Mouse (Mus musculus): Measurements from ENCODE around the gene Spesp1. TPM values are rescaled to one million over a fixed set of nuclear protein-coding genes. Genes with fewer than 3 reads are reported as not detected.

Spesp1 gene
- polyA plus RNA-seq, 1 experiment from 2014 or later: not detected

DNA sequence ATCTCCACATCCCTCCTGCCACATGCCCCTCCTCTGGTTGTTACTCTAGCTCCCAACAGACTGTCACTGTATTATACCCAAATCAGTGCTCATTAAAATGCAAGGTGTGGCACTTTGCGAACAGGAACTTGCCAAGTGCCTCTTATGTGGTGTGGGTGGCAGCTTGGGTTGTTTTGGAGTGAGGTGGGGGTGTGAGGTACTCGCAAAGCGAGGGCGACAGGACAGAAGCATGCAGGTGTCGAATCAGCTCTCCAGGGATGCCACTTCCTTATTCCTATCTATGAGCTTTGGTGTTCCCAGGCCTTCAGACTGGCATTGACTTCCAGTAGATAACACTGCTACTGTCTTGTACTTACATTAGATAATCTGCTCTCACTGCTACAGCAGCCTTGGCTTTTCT, 21.0 kb downstream of the Spesp1 start:
- Histone ChIP-seq H3K9me3 (ENCODE audit: control insufficient read depth, low read length) (peaks cover 7% of the 10 kb centered on the region; the same call in 1 of the 2 replicates), H3K9ac (ENCODE audit: low read length) (no peak overlapping the region), H3K4me1 (ENCODE audit: control insufficient read depth in 2 of 2, insufficient read depth in 2 of 2, low read length in 2 of 2) (no peaks in the 10 kb centered on the region; a peak in 1 of 4 replicates), H3K36me3 (ENCODE audit: control insufficient read depth, insufficient read depth, low read length) (no peaks in the 10 kb centered on the region), H3K4me3 (ENCODE audit: control insufficient read depth in 1 of 2, insufficient read depth in 1 of 2, low read depth in 1 of 2, low read length in 2 of 2) (no peak overlapping the region), H3K27me3 (ENCODE audit: control insufficient read depth, insufficient read depth, low read length) (no peaks in the 10 kb centered on the region), H3K4me2 (ENCODE audit: low read length) (no peak overlapping the region), H3K27ac (replicated peaks in 1 of 2; ENCODE audit: control insufficient read depth in 1 of 2, insufficient read depth in 1 of 2, low read depth in 2 of 2, low read length in 2 of 2) (no peak overlapping the region)
- no peak for ATAC-seq (ENCODE audit: insufficient number of reproducible peaks, insufficient read depth, low FRiP score, low read depth)
- WGBS: 79% methylated on average over 5 of the region's 5 CpGs

DNA sequence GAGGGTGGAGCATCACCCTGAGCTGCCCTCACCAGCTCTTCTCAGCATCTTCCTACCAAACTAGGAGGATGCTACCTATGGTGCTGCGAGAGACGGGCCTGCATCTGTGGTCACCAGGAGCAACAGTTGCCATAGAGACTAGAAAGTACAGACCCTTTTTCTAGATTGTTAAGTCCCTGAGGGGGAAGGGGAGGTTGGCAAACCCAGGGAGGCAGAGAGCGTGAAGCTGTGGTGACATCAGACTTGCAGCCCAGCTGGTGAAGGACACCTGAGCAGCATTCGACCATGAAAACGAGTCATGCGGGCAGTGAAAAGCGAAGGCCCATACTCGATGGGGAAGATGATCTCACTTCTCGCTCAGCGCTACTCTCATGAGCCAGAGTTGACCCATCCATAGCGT, 24.0 kb downstream of the Spesp1 start:
- H3K27me3 ChIP-seq (ENCODE audit: control insufficient read depth, insufficient read depth, low read length): no peaks in the 10 kb centered on the region
- peaks cover 7% of the 10 kb centered on the region; the same call in 1 of the 2 replicates for H3K9me3 ChIP-seq (ENCODE audit: control insufficient read depth, low read length)
- H3K4me3 ChIP-seq (ENCODE audit: control insufficient read depth in 1 of 2, insufficient read depth in 1 of 2, low read depth in 1 of 2, low read length in 2 of 2): no peak overlapping the region
- no peaks in the 10 kb centered on the region; a peak in 1 of 4 replicates for H3K4me1 ChIP-seq (ENCODE audit: control insufficient read depth in 2 of 2, insufficient read depth in 2 of 2, low read length in 2 of 2)
- no peak overlapping the region for H3K27ac ChIP-seq (replicated peaks in 1 of 2; ENCODE audit: control insufficient read depth in 1 of 2, insufficient read depth in 1 of 2, low read depth in 2 of 2, low read length in 2 of 2)
- WGBS: 91% methylated on average over 11 of the region's 11 CpGs
- ATAC-seq (ENCODE audit: insufficient number of reproducible peaks, insufficient read depth, low FRiP score, low read depth): no peak
- no peak overlapping the region for H3K9ac ChIP-seq (ENCODE audit: low read length)
- H3K36me3 ChIP-seq (ENCODE audit: control insufficient read depth, insufficient read depth, low read length): no peaks in the 10 kb centered on the region
- no peak overlapping the region for H3K4me2 ChIP-seq (ENCODE audit: low read length)

DNA sequence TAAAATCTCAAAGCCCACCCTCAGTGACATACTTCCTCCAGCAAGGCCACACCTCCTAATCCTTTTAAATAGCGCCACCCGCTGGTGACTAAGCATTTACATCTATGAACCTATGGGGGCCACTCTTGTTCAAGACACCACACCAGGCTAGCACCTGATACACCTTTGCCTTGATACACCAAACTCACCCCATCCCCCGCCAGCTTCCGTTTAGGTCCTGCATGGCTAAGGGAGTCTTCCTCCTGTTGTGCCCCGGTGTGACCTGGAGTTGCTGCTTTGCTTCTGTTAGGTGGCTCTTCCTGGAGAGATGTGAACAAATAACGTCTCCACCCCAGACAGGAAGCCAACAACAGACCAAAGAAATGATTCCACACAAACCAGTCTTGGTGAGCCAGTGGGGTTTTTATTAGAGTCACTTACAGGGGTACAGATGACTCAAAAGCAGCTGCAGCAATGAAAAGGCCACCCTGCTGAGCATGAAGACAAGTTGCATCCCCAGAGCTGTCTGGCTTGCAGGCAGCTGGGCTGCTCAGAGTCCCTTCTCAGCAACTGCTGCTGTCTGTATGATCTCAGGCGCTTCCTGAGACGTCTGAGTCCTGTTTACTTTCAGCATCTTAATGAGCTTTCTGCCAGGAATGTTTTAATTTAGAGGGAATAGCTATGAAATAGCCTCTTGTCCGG, 26.0 kb downstream of the Spesp1 start:
- 62% methylated on average over 9 of the region's 9 CpGs for WGBS
- H3K36me3 ChIP-seq (ENCODE audit: control insufficient read depth, insufficient read depth, low read length): no peaks in the 10 kb centered on the region
- no peak overlapping the region for H3K9ac ChIP-seq (ENCODE audit: low read length)
- H3K9me3 ChIP-seq (ENCODE audit: control insufficient read depth, low read length): peaks cover 7% of the 10 kb centered on the region; the same call in 1 of the 2 replicates
- no peaks in the 10 kb centered on the region; the same call in 1 of the 2 replicates for H3K27me3 ChIP-seq (ENCODE audit: control insufficient read depth, insufficient read depth, low read length)
- ATAC-seq (ENCODE audit: insufficient number of reproducible peaks, insufficient read depth, low FRiP score, low read depth): no peak
- H3K27ac ChIP-seq (replicated peaks in 1 of 2; ENCODE audit: control insufficient read depth in 1 of 2, insufficient read depth in 1 of 2, low read depth in 2 of 2, low read length in 2 of 2): no peak overlapping the region
- H3K4me1 ChIP-seq (ENCODE audit: control insufficient read depth in 2 of 2, insufficient read depth in 2 of 2, low read length in 2 of 2): no peaks in the 10 kb centered on the region; a peak in 1 of 4 replicates
- H3K4me2 ChIP-seq (ENCODE audit: low read length): no peak overlapping the region
- no peak overlapping the region for H3K4me3 ChIP-seq (ENCODE audit: control insufficient read depth in 1 of 2, insufficient read depth in 1 of 2, low read depth in 1 of 2, low read length in 2 of 2)

DNA sequence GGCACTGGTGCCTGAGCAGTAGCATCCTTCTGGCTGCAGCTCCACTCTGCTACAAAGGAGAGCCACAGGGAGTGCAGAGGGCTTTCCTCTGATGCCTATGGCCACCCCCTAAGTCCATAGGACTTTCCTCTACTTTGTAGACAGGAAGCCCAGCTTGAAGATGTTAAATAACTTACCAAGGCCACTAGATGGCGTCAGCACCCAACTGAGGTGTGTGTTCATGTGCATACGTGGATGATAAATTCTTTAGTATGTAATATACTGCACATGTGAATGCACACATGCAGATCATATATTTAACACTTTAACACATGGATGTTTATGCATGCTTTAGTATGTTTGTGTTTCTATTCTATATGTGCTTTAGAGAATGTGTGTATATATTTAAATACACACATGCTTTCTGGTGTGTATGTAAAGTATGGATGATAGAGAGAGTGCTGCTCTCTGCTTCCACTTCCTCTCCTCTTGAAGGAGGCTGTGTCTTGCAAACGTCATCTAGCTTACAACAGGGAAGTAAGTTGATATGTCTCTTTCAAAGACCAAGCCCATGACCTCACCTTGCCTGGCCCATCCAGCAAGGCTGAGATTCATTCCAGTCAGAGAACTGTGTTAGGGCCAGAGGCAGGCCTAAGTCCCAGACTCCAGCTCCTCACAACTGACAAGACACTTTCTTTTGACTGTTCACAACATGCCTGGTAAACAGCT, 28.1 kb downstream of the Spesp1 start:
- Histone ChIP-seq H3K4me3 (ENCODE audit: control insufficient read depth in 1 of 2, insufficient read depth in 1 of 2, low read depth in 1 of 2, low read length in 2 of 2) (no peak overlapping the region), H3K4me1 (ENCODE audit: control insufficient read depth in 2 of 2, insufficient read depth in 2 of 2, low read length in 2 of 2) (peaks cover 0 to 3% of the 10 kb centered on the region in 2 experiments; a peak in 2 of 4 replicates), H3K9ac (ENCODE audit: low read length) (no peak overlapping the region), H3K36me3 (ENCODE audit: control insufficient read depth, insufficient read depth, low read length) (no peaks in the 10 kb centered on the region), H3K27ac (replicated peaks in 1 of 2; ENCODE audit: control insufficient read depth in 1 of 2, insufficient read depth in 1 of 2, low read depth in 2 of 2, low read length in 2 of 2) (no peak overlapping the region), H3K9me3 (ENCODE audit: control insufficient read depth, low read length) (no peaks in the 10 kb centered on the region), H3K4me2 (ENCODE audit: low read length) (no peak overlapping the region), H3K27me3 (ENCODE audit: control insufficient read depth, insufficient read depth, low read length) (no peaks in the 10 kb centered on the region; the same call in 1 of the 2 replicates)
- 7% methylated on average over 3 of the region's 3 CpGs for WGBS
- no peak for ATAC-seq (ENCODE audit: insufficient number of reproducible peaks, insufficient read depth, low FRiP score, low read depth)

DNA sequence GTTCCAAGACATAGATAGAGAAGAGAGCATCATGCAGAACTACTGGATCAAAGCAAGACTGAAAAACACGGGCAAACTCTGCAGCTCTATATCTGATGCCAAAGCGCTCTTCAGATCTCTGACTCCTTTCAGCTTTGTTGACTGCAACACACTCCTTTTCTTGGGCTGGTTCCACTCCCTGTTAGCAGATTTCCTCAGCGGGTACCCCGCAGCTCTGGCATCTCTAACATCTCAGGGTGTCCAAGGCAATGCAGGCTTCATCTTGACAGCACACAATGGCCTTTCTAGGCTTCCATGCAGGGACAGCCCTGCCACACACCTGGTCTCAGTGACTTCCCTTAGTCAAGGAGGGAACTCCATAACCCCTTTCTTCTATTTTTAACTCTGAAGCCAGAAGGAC, 31.7 kb downstream of the Spesp1 start:
- H3K9me3 ChIP-seq (ENCODE audit: control insufficient read depth, low read length): no peaks in the 10 kb centered on the region
- 83% methylated on average over 4 of the region's 4 CpGs for WGBS
- no peak overlapping the region for H3K4me2 ChIP-seq (ENCODE audit: low read length)
- H3K36me3 ChIP-seq (ENCODE audit: control insufficient read depth, insufficient read depth, low read length): no peaks in the 10 kb centered on the region
- H3K4me1 ChIP-seq (ENCODE audit: control insufficient read depth in 2 of 2, insufficient read depth in 2 of 2, low read length in 2 of 2): peaks cover 0 to 3% of the 10 kb centered on the region in 2 experiments; a peak in 1 of 4 replicates
- H3K4me3 ChIP-seq (ENCODE audit: control insufficient read depth in 1 of 2, insufficient read depth in 1 of 2, low read depth in 1 of 2, low read length in 2 of 2): no peak overlapping the region
- H3K9ac ChIP-seq (ENCODE audit: low read length): no peak overlapping the region
- peaks cover 3% of the 10 kb centered on the region; the same call in 1 of the 2 replicates for H3K27me3 ChIP-seq (ENCODE audit: control insufficient read depth, insufficient read depth, low read length)
- no peak for ATAC-seq (ENCODE audit: insufficient number of reproducible peaks, insufficient read depth, low FRiP score, low read depth)
- no peak overlapping the region for H3K27ac ChIP-seq (replicated peaks in 1 of 2; ENCODE audit: control insufficient read depth in 1 of 2, insufficient read depth in 1 of 2, low read depth in 2 of 2, low read length in 2 of 2)

DNA sequence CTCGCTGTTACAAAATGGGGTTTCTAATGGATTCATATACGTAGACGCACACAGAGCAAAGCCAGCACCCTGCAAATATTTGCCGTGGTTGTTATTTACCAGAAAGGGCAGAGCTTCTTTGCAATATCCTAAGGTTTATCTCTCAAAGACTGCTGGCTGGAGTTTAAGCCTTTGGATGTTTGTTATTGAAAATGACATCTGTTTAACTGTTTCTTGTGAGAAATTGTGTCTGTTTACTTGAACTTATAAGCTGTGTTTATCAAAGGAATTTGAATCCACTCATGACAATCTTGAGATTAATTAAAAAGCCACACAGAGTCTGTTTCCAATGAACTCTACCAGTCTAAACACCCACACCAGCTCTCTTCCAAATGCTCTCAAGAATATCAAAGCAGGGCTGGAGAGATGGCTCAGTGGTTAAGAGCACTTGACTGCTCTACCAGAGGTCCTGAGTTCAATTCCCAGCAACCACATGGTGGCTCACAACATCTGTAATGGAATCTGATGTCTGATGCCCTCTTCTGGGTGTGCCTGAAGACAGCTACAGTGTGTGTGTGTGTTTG, 35.5 kb downstream of the Spesp1 start:
- Histone ChIP-seq H3K27ac (replicated peaks in 1 of 2; ENCODE audit: control insufficient read depth in 1 of 2, insufficient read depth in 1 of 2, low read depth in 2 of 2, low read length in 2 of 2) (no peak overlapping the region), H3K27me3 (ENCODE audit: control insufficient read depth, insufficient read depth, low read length) (peaks cover 7% of the 10 kb centered on the region; the same call in 1 of the 2 replicates), H3K4me3 (ENCODE audit: control insufficient read depth in 1 of 2, insufficient read depth in 1 of 2, low read depth in 1 of 2, low read length in 2 of 2) (no peak overlapping the region), H3K9ac (ENCODE audit: low read length) (no peak overlapping the region), H3K9me3 (ENCODE audit: control insufficient read depth, low read length) (peaks cover 4% of the 10 kb centered on the region; the same call in 1 of the 2 replicates), H3K36me3 (ENCODE audit: control insufficient read depth, insufficient read depth, low read length) (no peaks in the 10 kb centered on the region), H3K4me2 (ENCODE audit: low read length) (no peak overlapping the region), H3K4me1 (ENCODE audit: control insufficient read depth in 2 of 2, insufficient read depth in 2 of 2, low read length in 2 of 2) (peaks cover 0 to 3% of the 10 kb centered on the region in 2 experiments; a peak in 2 of 4 replicates)
- ATAC-seq (ENCODE audit: insufficient number of reproducible peaks, insufficient read depth, low FRiP score, low read depth): no peak
- 78% methylated on average over 4 of the region's 4 CpGs for WGBS

DNA sequence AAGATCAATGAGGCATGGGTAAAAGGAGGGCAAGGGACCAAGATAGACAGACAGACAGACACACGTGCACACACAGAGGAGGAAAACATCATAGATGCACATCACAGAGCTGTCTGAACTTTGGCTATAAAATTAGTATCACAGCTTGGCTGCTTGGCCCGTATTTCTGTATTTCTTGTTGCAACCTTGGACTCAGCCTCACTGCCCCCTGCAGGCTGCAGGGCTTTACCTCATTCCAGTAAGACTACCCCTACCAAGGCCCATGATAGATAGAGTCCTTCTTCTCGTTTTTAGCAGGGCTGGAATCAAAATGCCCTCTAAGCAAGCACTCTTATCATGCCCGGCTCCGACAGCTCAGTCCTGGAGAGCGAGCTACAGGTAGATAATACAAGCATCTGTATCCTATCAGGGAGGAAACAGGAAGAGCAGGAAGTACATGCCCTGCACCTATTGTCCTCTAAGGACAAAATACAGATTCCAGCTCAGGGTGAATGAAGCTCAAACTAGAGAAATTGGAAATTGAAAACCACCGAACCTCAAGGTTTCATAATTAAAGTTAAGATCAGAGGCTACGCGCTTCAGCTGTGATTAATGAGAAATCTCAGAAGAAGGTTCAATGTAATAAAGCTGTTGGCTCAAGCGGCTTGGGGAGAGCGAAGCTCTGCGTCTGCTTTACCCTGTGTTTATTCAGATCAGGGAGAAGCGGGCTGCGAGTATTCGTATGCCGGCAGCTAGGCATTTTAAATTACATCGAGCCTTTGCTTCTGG, 36.2 kb downstream of the Spesp1 start:
- Histone ChIP-seq H3K9ac (ENCODE audit: low read length) (no peak overlapping the region), H3K4me1 (ENCODE audit: control insufficient read depth in 2 of 2, insufficient read depth in 2 of 2, low read length in 2 of 2) (peaks cover 0 to 3% of the 10 kb centered on the region in 2 experiments; a peak in 2 of 4 replicates), H3K4me2 (ENCODE audit: low read length) (no peak overlapping the region), H3K27ac (replicated peaks in 1 of 2; ENCODE audit: control insufficient read depth in 1 of 2, insufficient read depth in 1 of 2, low read depth in 2 of 2, low read length in 2 of 2) (no peak overlapping the region), H3K9me3 (ENCODE audit: control insufficient read depth, low read length) (peaks cover 4% of the 10 kb centered on the region; the same call in 1 of the 2 replicates), H3K36me3 (ENCODE audit: control insufficient read depth, insufficient read depth, low read length) (no peaks in the 10 kb centered on the region), H3K27me3 (ENCODE audit: control insufficient read depth, insufficient read depth, low read length) (peaks cover 7% of the 10 kb centered on the region; the same call in 1 of the 2 replicates), H3K4me3 (ENCODE audit: control insufficient read depth in 1 of 2, insufficient read depth in 1 of 2, low read depth in 1 of 2, low read length in 2 of 2) (no peak overlapping the region)
- WGBS: 59% methylated on average over 17 of the region's 17 CpGs
- no peak for ATAC-seq (ENCODE audit: insufficient number of reproducible peaks, insufficient read depth, low FRiP score, low read depth)
